Mouse (Mus musculus) forebrain, embryonic 16.5 days (tissue): Measurements from ENCODE around the gene Trpm8. TPM values are rescaled to one million over a fixed set of nuclear protein-coding genes. Genes with fewer than 3 reads are reported as not detected.
A peak's percentile ranks its signal among the peaks of the same experiment; 100 is the strongest.

Experiments used
- ATAC-seq: fragments of 200-750 bp; cut with Nextera tagmentation; 2 replicates; pipeline ENCODE4 v1.8.0; 2017; ENCODE audit warnings: mild to moderate bottlenecking, moderate library complexity
- H3K27ac ChIP-seq: fragments of 300-500 bp; sonication (generic); 2 replicates; pipeline ENCODE4 v1.5.1; 2014; ENCODE audit warnings: low read length, control low read depth
- H3K27me3 ChIP-seq: fragments of 300-500 bp; sonication (generic); replicated peaks from 2 replicates; pipeline ENCODE4 v1.6.1; 2014; ENCODE audit warnings: low read length; ENCODE audit not compliant: control insufficient read depth, insufficient read depth
- H3K36me3 ChIP-seq: fragments of 300-500 bp; sonication (generic); 2 replicates; pipeline ENCODE4 v1.6.1; 2014; ENCODE audit not compliant: control insufficient read depth, insufficient read depth
- H3K4me1 ChIP-seq: fragments of 300-500 bp; sonication (generic); replicated peaks from 2 replicates; pipeline ENCODE4 v1.6.1; 2014; ENCODE audit warnings: low read length; ENCODE audit not compliant: control insufficient read depth, insufficient read depth
- H3K4me2 ChIP-seq: fragments of 300-500 bp; sonication (generic); 2 replicates; pipeline ENCODE4 v1.6.1; 2014; ENCODE audit warnings: mild to moderate bottlenecking, low read length, control low read depth
- H3K4me3 ChIP-seq: fragments of 300-500 bp; sonication (generic); replicated peaks from 2 replicates; pipeline ENCODE4 v1.5.1; 2014; ENCODE audit warnings: mild to moderate bottlenecking, low read length, control low read depth
- H3K9ac ChIP-seq: fragments of 300-500 bp; sonication (generic); replicated peaks from 2 replicates; pipeline ENCODE4 v1.6.1; 2014; ENCODE audit warnings: low read depth, low read length, control low read depth
- H3K9me3 ChIP-seq: fragments of 300-500 bp; sonication (generic); 2 replicates; pipeline ENCODE4 v1.6.1; 2016; ENCODE audit warnings: low read length; ENCODE audit not compliant: control insufficient read depth
- WGBS: fragments of 180-500 bp; shearing (Covaris S2); extraction: QIAGEN DNeasy Blood & Tissue Kit; methylation state at CpG from one replicate; pipeline ENCODE4 v1.1.7; 2014; 5-methylcytosine and 5-hydroxymethylcytosine counted together
- polyA plus RNA-seq: library from polyadenylated mRNA; unstranded; fragments of >200 nt; fragmentation: Nextera tagmentation; extraction: Ambion mirVana; gene quantifications from 2 replicates; pipeline ENCODE4 v1.2.1, GENCODE M21; 2015

The Trpm8 gene
- 0.09 TPM in 1 of 2 replicates, not detected in the other for polyA plus RNA-seq

GRCm38 (mm10) chr1:88277098-88277817 is at the start of gene Trpm8, which contains the start of gene Hjurp:
Gene Trpm8, plus strand, starts transcription at chr1:88277661.
Gene Hjurp, minus strand, starts transcription at chr1:88277633.
- no peaks in the 10 kb centered on the region for H3K27me3 ChIP-seq
- peak within 1 kb of the TSS; percentile 67 for H3K27ac ChIP-seq
- H3K9me3 ChIP-seq = peaks cover 5% of the 10 kb centered on the region; the same call in 1 of the 2 replicates
- peak; percentile 97 for ATAC-seq
- H3K36me3 ChIP-seq = peaks cover 11% of the 10 kb centered on the region; the same call in 1 of the 2 replicates
- peak within 1 kb of the TSS; percentile 61 for H3K4me2 ChIP-seq
- peak within 1 kb of the TSS; percentile 72 for H3K9ac ChIP-seq
- WGBS = under 1% methylated on average over 50 of the region's 50 CpGs
- peaks cover 21% of the 10 kb centered on the region for H3K4me1 ChIP-seq
- peak within 1 kb of the TSS; percentile 51 for H3K4me3 ChIP-seq

- no peaks in the 10 kb centered on the region for H3K4me1 ChIP-seq
- no peak overlapping the region for H3K27ac ChIP-seq
- H3K9me3 ChIP-seq = peaks cover 76% of the 10 kb centered on the region
- H3K4me3 ChIP-seq = no peak overlapping the region
- ATAC-seq = no peak
- no peaks in the 10 kb centered on the region for H3K27me3 ChIP-seq
- H3K4me2 ChIP-seq = no peak overlapping the region
- H3K36me3 ChIP-seq = no peaks in the 10 kb centered on the region
- no peak overlapping the region for H3K9ac ChIP-seq
- 69% methylated on average over 7 of the region's 7 CpGs for WGBS
Observed at GRCm38 (mm10) chr1:88228121-88228520, 49.3 kb upstream of the Trpm8 start.

GRCm38 (mm10) chr1:88229566-88229965 is 47.9 kb upstream of the Trpm8 start:
- ATAC-seq = no peak
- no peak overlapping the region for H3K9ac ChIP-seq
- 80% methylated on average over 3 of the region's 3 CpGs for WGBS
- H3K4me3 ChIP-seq = no peak overlapping the region
- peaks cover 88% of the 10 kb centered on the region for H3K9me3 ChIP-seq
- no peak overlapping the region for H3K27ac ChIP-seq
- no peaks in the 10 kb centered on the region for H3K36me3 ChIP-seq
- H3K27me3 ChIP-seq = no peaks in the 10 kb centered on the region
- no peaks in the 10 kb centered on the region for H3K4me1 ChIP-seq
- H3K4me2 ChIP-seq = no peak overlapping the region

DNA sequence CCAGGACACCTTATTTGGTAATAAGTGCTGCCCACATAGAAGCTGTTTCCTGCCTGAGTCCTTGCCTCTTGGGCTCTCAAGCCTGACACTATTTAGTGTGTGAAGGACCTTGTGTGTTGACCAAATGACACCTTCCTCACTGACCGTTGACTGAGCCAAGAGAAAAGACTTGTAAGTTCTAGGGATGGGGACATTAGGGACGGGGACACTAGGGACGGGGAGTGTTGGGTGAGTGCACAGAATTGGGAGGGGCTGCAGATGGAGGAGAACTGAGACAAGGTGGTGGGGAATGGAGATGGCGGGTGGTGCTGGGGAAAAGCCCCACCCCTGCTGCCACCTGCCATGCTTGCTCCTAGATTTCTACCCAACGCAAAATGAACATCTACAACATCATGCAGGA is 47.5 kb upstream of the Trpm8 start:
- no peak for ATAC-seq
- H3K27me3 ChIP-seq = no peaks in the 10 kb centered on the region
- no peaks in the 10 kb centered on the region for H3K36me3 ChIP-seq
- H3K4me2 ChIP-seq = no peak overlapping the region
- 85% methylated on average over 5 of the region's 5 CpGs for WGBS
- H3K4me1 ChIP-seq = no peaks in the 10 kb centered on the region
- no peak overlapping the region for H3K27ac ChIP-seq
- H3K9ac ChIP-seq = no peak overlapping the region
- peaks cover 92% of the 10 kb centered on the region for H3K9me3 ChIP-seq
- no peak overlapping the region for H3K4me3 ChIP-seq

DNA sequence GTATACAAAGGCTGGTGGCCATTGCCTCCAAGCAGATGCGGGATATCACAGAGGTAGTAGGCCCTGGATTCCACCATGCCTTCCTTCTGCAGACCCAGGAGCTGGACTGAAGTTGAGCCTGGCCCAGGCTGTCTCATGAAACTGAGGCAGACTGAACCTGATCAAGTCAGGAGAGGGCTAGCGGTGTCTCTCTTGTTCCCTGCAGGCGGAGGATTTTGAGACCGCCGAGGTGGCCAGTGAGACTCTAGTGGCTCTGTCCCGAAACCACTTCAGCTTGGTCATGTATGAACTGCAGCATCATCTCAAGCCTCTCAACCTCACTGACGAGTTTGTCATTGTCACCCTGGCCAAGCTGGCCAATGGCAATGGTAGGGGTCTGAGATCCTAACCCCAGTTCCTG is 47.0 kb upstream of the Trpm8 start:
- Histone ChIP-seq H3K4me3 (no peak overlapping the region), H3K36me3 (no peaks in the 10 kb centered on the region), H3K9ac (no peak overlapping the region), H3K27ac (no peak overlapping the region), H3K4me1 (no peaks in the 10 kb centered on the region), H3K27me3 (no peaks in the 10 kb centered on the region), H3K4me2 (no peak overlapping the region), H3K9me3 (peaks cover 95% of the 10 kb centered on the region)
- 71% methylated on average over 7 of the region's 7 CpGs for WGBS
- ATAC-seq = no peak

- H3K9me3 ChIP-seq = peaks cover 94% of the 10 kb centered on the region
- H3K27ac ChIP-seq = no peak overlapping the region
- no peaks in the 10 kb centered on the region for H3K4me1 ChIP-seq
- no peak overlapping the region for H3K9ac ChIP-seq
- ATAC-seq = no peak
- no peaks in the 10 kb centered on the region for H3K27me3 ChIP-seq
- H3K4me3 ChIP-seq = no peak overlapping the region
- no peaks in the 10 kb centered on the region for H3K36me3 ChIP-seq
- H3K4me2 ChIP-seq = no peak overlapping the region
- WGBS = 76% methylated on average over 6 of the region's 6 CpGs
Observed at GRCm38 (mm10) chr1:88230981-88231802, 46.3 kb upstream of the Trpm8 start.

GRCm38 (mm10) chr1:88231803-88232499 is 45.5 kb upstream of the Trpm8 start:
- no peaks in the 10 kb centered on the region for H3K4me1 ChIP-seq
- ATAC-seq = no peak

GRCm38 (mm10) chr1:88232664-88233380 is 44.6 kb upstream of the Trpm8 start:
- 60% methylated on average over 3 of the region's 3 CpGs for WGBS
- Histone ChIP-seq H3K27ac (no peak overlapping the region), H3K9ac (no peak overlapping the region), H3K4me3 (no peak overlapping the region), H3K27me3 (no peaks in the 10 kb centered on the region), H3K36me3 (no peaks in the 10 kb centered on the region), H3K4me2 (no peak overlapping the region), H3K4me1 (no peaks in the 10 kb centered on the region), H3K9me3 (peaks cover 91% of the 10 kb centered on the region)
- ATAC-seq = no peak

More at GRCm38 (mm10) chr1:88231803-88232499, 45.5 kb upstream of the Trpm8 start:
- H3K9ac ChIP-seq = no peak overlapping the region
- H3K36me3 ChIP-seq = no peaks in the 10 kb centered on the region
- no peak overlapping the region for H3K4me2 ChIP-seq
- no peak overlapping the region for H3K4me3 ChIP-seq
- no peak overlapping the region for H3K27ac ChIP-seq
- H3K9me3 ChIP-seq = peaks cover 91% of the 10 kb centered on the region
- H3K27me3 ChIP-seq = no peaks in the 10 kb centered on the region
- WGBS = 68% methylated on average over 7 of the region's 7 CpGs
